Mouse (Mus musculus) megakaryocyte, embryonic 14.5 days (primary cell): ENCODE data around the gene Patj. TPM values are rescaled to one million over a fixed set of nuclear protein-coding genes. Genes with fewer than 3 reads are reported as not detected.
A peak's percentile ranks its signal among the peaks of the same experiment; 100 is the strongest.

ENCODE experiments used
- H3K27me3 ChIP-seq: replicated peaks from 2 replicates; pipeline ENCODE3; 2012; ENCODE audit warnings: inconsistent platforms
- H3K36me3 ChIP-seq: replicated peaks from 2 replicates; pipeline ENCODE3; 2012; ENCODE audit warnings: low read length, inconsistent platforms, mixed read lengths
- H3K4me1 ChIP-seq: 2 replicates; pipeline ENCODE4 v1.6.1; 2012; ENCODE audit warnings: inconsistent platforms
- H3K4me3 ChIP-seq: replicated peaks from 2 replicates; pipeline ENCODE3; 2012; ENCODE audit warnings: moderate library complexity, mild to moderate bottlenecking, inconsistent platforms
- H3K9me3 ChIP-seq: 2 replicates; pipeline ENCODE4 v1.6.1; 2012; ENCODE audit warnings: inconsistent platforms
- FLI1 ChIP-seq: IDR thresholded peaks from 2 replicates; pipeline ENCODE4 v1.6.1; 2012; ENCODE audit warnings: low read length, inconsistent platforms, mixed read lengths
- GATA1 ChIP-seq: IDR thresholded peaks from 3 replicates; pipeline ENCODE4 v1.6.1; 2012; ENCODE audit warnings: mixed read lengths, low read length, inconsistent platforms, borderline replicate concordance
- polyA plus RNA-seq: library from polyadenylated mRNA; stranded (reverse); fragments of >175 nt; gene quantifications from 2 replicates; pipeline ENCODE4 v1.2.3, GENCODE M21; 2012; ENCODE audit warnings: low replicate concordance; ENCODE audit not compliant: insufficient read depth

Gene Patj
- polyA plus RNA-seq, 1 experiment: not detected

DNA sequence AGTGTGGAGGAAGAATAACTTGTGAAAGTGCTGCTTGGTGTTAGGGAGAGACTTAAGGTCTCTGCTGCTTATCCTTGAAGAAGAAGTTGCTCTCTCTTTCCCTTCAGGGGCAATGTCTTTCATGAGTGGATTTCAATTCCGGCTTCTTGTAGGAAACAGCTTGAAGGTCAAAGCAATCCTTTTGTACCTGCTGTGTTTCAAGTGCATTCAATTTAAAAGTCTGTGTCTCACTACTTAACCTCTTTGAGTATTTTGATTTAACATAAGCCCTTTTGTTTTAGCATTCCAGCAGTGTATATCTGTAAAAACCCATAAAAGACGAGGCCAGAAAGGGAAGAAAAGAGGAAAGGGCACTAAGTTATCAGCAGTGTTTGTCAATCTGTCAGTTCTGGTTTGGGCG is 109.2 kb downstream of the Patj start:
- Histone ChIP-seq H3K36me3 (no peaks in the 10 kb centered on the region), H3K4me1 (no peaks in the 10 kb centered on the region), H3K4me3 (no peak overlapping the region), H3K27me3 (no peaks in the 10 kb centered on the region), H3K9me3 (no peaks in the 10 kb centered on the region)
- TF ChIP-seq GATA1 (no peak), FLI1 (no peak)

- Histone ChIP-seq H3K27me3 (no peaks in the 10 kb centered on the region), H3K4me1 (no peaks in the 10 kb centered on the region), H3K4me3 (peak overlapping the region; percentile 4), H3K9me3 (no peaks in the 10 kb centered on the region), H3K36me3 (no peaks in the 10 kb centered on the region)
- TF ChIP-seq FLI1: no peak
- no peak for TF ChIP-seq GATA1
Observed at GRCm38 (mm10) chr4:98508471-98509271, 113.1 kb downstream of the Patj start.

DNA sequence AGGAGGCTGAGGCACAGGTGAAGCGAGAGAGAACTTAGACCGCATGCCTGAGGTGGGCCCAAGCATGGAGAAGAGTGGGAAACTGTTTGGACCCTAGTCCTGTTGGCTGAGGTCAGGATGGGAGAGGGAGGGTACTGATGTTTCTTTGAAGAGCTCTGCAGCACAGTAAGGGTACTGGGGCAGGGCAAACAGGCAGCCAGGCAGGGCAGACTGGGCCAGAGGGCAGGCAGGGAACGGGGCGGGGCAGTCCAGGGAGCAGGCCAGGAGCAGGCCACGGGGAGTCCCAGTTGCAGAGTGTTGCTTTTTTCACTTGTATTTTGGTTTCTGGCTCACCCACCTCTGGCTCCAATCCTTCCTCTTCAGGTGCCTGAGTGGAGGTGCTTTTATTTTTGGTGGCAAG is 114.4 kb downstream of the Patj start:
- H3K36me3 ChIP-seq: no peaks in the 10 kb centered on the region
- no peaks in the 10 kb centered on the region for H3K27me3 ChIP-seq
- no peak overlapping the region for H3K4me3 ChIP-seq
- H3K9me3 ChIP-seq: no peaks in the 10 kb centered on the region
- no peak for TF ChIP-seq FLI1
- TF ChIP-seq GATA1: no peak
- H3K4me1 ChIP-seq: no peaks in the 10 kb centered on the region

GRCm38 (mm10) chr4:98511296-98511695 is 115.7 kb downstream of the Patj start:
- no peaks in the 10 kb centered on the region for H3K36me3 ChIP-seq
- H3K4me1 ChIP-seq: no peaks in the 10 kb centered on the region
- TF ChIP-seq GATA1 (no peak), FLI1 (no peak)
- no peaks in the 10 kb centered on the region for H3K27me3 ChIP-seq
- no peaks in the 10 kb centered on the region for H3K9me3 ChIP-seq
- H3K4me3 ChIP-seq: no peak overlapping the region

DNA sequence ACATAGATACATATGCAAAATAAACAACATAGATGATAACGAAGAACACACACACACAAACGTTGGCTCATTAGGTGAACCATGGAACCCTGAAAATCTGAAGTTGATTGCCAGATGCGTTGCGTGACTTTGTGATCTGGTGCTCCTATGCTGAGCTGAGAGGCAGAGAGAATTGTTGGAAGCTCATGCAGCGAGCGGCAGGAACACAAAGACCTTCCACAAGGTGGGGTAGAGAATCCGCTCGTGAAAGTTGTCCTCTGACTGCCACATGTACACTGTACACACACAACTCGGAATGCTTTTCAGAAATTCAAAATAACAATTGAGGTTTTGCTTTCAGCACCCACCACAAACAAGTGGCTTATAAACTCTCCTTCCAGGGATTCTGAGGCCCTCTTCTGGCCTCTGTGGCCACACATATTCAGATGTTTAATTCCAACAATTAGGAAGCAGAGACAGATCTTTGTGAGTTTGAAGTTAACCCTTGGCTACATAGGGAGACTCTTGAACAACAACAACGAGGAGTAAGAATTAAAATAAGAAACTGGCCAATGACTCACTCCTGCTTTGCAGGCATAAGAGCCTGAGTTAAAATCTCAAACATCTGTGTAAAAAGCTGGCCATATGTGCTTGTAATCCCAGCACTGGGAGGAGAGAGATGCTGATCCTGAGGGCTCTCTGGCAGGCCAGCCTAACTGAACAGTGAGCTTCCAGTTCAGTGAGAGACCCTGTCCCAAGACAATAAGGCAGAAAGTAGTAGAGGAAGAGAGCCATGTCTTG is 116.6 kb downstream of the Patj start:
- no peak for TF ChIP-seq FLI1
- TF ChIP-seq GATA1: no peak
- Histone ChIP-seq H3K27me3 (no peaks in the 10 kb centered on the region), H3K4me1 (no peaks in the 10 kb centered on the region), H3K36me3 (no peaks in the 10 kb centered on the region), H3K9me3 (no peaks in the 10 kb centered on the region), H3K4me3 (no peak overlapping the region)

DNA sequence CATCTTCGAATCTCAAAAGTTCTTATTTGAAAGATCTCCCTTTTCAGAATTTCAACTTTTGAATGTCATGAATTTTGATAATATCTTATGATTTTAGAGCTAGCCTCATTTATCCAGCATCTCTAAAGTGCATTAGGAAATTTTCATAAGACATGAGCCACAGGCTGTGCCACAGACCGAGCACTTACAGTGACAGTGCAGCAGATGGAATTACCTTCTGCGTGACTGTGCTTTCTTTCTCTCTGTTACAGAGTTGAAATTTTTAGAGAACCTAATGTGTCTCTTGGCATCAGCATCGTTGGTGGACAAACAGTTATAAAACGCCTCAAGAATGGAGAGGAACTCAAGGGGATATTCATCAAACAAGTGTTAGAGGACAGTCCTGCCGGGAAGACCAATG is 124.9 kb downstream of the Patj start:
- Histone ChIP-seq H3K36me3 (no peaks in the 10 kb centered on the region), H3K4me1 (no peaks in the 10 kb centered on the region), H3K4me3 (no peak overlapping the region), H3K9me3 (peaks cover 14% of the 10 kb centered on the region), H3K27me3 (no peaks in the 10 kb centered on the region)
- TF ChIP-seq FLI1 (no peak), GATA1 (no peak)

DNA sequence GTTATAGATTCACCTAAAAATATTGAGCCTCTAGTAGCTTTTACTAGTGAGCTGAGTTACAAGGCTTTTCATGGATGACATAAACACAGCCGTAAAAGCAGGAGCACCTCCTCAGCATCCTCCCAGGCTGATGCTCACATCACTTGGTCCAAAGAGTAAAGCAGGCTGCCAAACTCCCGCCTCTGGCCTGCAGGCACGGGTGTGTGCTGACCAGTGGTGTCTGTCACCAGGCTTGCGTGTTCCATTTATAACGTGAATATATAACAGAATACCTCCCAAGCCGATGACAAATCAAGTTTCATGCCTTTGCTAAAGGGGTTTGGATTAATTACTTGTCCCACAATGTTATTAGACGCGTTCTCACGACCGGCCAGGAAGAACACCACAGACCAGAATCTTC is 128.9 kb downstream of the Patj start:
- no peak for TF ChIP-seq FLI1
- TF ChIP-seq GATA1: no peak

DNA sequence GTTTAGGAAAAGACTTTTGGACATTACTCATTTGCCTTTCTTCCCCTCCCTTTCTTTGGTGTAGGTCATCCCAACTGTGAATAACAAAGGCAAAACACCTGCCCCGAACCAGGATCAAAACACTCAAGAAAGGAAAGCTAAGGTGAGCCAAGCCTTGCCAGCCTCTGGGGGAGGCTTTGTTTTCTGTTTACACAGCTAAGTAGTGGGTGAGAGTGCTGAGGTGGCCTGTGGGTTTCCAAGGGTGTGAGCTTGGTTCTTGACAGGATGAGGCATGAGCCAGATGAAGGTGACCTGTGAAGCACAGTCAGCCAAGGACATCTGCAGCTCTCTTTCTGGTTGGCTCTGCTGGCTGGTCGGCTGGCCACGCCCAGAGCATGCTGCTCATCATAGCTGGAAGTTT is 139.9 kb downstream of the Patj start:
- Histone ChIP-seq H3K27me3 (no peaks in the 10 kb centered on the region), H3K9me3 (no peaks in the 10 kb centered on the region), H3K4me1 (no peaks in the 10 kb centered on the region), H3K4me3 (no peak overlapping the region), H3K36me3 (no peaks in the 10 kb centered on the region)
- no peak for TF ChIP-seq GATA1
- TF ChIP-seq FLI1: no peak

More for the DNA sequence above, 128.9 kb downstream of the Patj start:
- Histone ChIP-seq H3K4me3 (no peak overlapping the region), H3K36me3 (no peaks in the 10 kb centered on the region), H3K9me3 (peaks cover 3% of the 10 kb centered on the region; the same call in 1 of the 2 replicates), H3K4me1 (no peaks in the 10 kb centered on the region), H3K27me3 (no peaks in the 10 kb centered on the region)

- Histone ChIP-seq H3K27me3 (no peaks in the 10 kb centered on the region), H3K4me3 (no peak overlapping the region), H3K9me3 (no peaks in the 10 kb centered on the region), H3K4me1 (no peaks in the 10 kb centered on the region), H3K36me3 (no peaks in the 10 kb centered on the region)
- TF ChIP-seq FLI1 (no peak), GATA1 (no peak)
Observed at GRCm38 (mm10) chr4:98541591-98541990, 146.0 kb downstream of the Patj start.

DNA sequence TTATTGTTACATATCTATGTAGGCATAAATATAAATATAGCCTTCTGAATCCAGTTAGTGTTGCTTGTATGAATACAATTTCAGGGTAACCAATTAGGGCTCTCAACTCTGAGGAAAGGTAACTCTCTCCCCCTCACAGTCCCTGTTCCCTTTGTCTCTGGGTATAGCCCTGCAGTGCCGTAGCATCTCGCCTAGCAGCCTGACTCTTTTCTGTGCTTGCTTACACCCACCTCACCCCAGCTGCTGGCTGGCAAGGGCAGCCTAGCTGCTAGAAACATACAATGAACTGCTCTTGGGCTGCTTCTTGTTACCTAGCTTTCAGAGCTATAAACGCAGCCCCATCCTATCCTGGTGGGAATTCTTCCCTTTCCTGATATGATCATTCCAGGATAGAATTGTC is 147.4 kb downstream of the Patj start:
- Histone ChIP-seq H3K4me3 (no peak overlapping the region), H3K9me3 (no peaks in the 10 kb centered on the region), H3K4me1 (no peaks in the 10 kb centered on the region), H3K36me3 (no peaks in the 10 kb centered on the region), H3K27me3 (no peaks in the 10 kb centered on the region)
- no peak for TF ChIP-seq FLI1
- no peak for TF ChIP-seq GATA1
